9 mouse cellular contexts compared by ENCODE assay signal in genomic region chr1:132968659-132969058, GRCm38 (mm10).
DNase-seq lines count a peak whose midpoint lies in the region; ATAC-seq lines count a peak whose summit lies in the region.
"Had no signal": no experiment of that assay in that cellular context is flagged by ENCODE, and none has a peak within 500 bp of the region (broad histone marks: within the 10 kb centered on the region; RNA-seq: fewer than 3 reads in every experiment).

No protein-coding gene starts in this region.

- H3K4me1 ChIP-seq in hindbrain, embryonic 11.5 days (replicated peaks; ENCODE audit: control insufficient read depth, insufficient read depth, low read length) = no peaks in the 10 kb centered on the region
- H3K4me1 ChIP-seq in hindbrain, embryonic 16.5 days (ENCODE audit: control insufficient read depth, insufficient read depth, low read depth, low read length) = no peaks in the 10 kb centered on the region
- H3K4me1 ChIP-seq: limb, embryonic 13.5 days had no signal

- H3K27ac ChIP-seq in hindbrain, embryonic 11.5 days (ENCODE audit: low read depth, low read length) = no peak overlapping the region
- no peak overlapping the region for H3K27ac ChIP-seq in hindbrain, embryonic 16.5 days (ENCODE audit: low read depth, low read length)
- H3K27ac ChIP-seq: limb, embryonic 13.5 days had no signal

- no peaks in the 10 kb centered on the region for H3K36me3 ChIP-seq in hindbrain, embryonic 11.5 days (ENCODE audit: control insufficient read depth, insufficient read depth, low read length)
- no peaks in the 10 kb centered on the region for H3K36me3 ChIP-seq in hindbrain, embryonic 16.5 days (ENCODE audit: control insufficient read depth, insufficient read depth, low read length)
- H3K36me3 ChIP-seq: limb, embryonic 13.5 days had no signal

- no peak overlapping the region for H3K4me3 ChIP-seq in hindbrain, embryonic 11.5 days (ENCODE audit: low read depth, low read length)
- H3K4me3 ChIP-seq in hindbrain, embryonic 16.5 days (ENCODE audit: low read length) = no peak overlapping the region
- H3K4me3 ChIP-seq: limb, embryonic 13.5 days had no signal

- H3K4me2 ChIP-seq in hindbrain, embryonic 11.5 days (replicated peaks; ENCODE audit: low read depth, low read length) = no peak overlapping the region
- H3K4me2 ChIP-seq in hindbrain, embryonic 16.5 days (ENCODE audit: low read length) = no peak overlapping the region
- H3K4me2 ChIP-seq: limb, embryonic 13.5 days had no signal

- no peaks in the 10 kb centered on the region for H3K27me3 ChIP-seq in hindbrain, embryonic 11.5 days (ENCODE audit: control insufficient read depth, insufficient read depth, low read length)
- H3K27me3 ChIP-seq in hindbrain, embryonic 16.5 days (replicated peaks; ENCODE audit: control insufficient read depth, insufficient read depth, low read length) = no peaks in the 10 kb centered on the region

- DNase-seq in hindbrain, embryonic 11.5 days (ENCODE audit: low spot score) = peak; percentile 76
- peak; percentile 37 to 56 for DNase-seq in CD8-positive naive resting alpha-beta T cell, adult 2 months (ENCODE audit: low read depth in 2 of 2, low spot score in 2 of 2)
- DNase-seq in adrenal gland, adult 18-20 months (ENCODE audit: low spot score in 2 of 2) = peak; percentile 64 to 67
- DNase-seq in embryo, embryonic 10 days (ENCODE audit: low spot score) = peak; percentile 64
- peak; percentile 78 to 79 for DNase-seq in kidney, postnatal 4 days
- DNase-seq in thymus, postnatal 10 days (ENCODE audit: low spot score in 2 of 2) = peak; percentile 13 to 59

- no peaks in the 10 kb centered on the region for H3K9me3 ChIP-seq in hindbrain, embryonic 11.5 days (ENCODE audit: control insufficient read depth, low read length)
- H3K9me3 ChIP-seq in hindbrain, embryonic 16.5 days (ENCODE audit: control insufficient read depth, low read length) = no peaks in the 10 kb centered on the region
- H3K9me3 ChIP-seq: limb, embryonic 13.5 days had no signal

- 35% methylated on average over 6 of the region's 6 CpGs for WGBS in hindbrain, embryonic 11.5 days
- 33% methylated on average over 6 of the region's 6 CpGs for WGBS in hindbrain, embryonic 16.5 days

- H3K9ac ChIP-seq in hindbrain, embryonic 11.5 days (ENCODE audit: low read depth, low read length) = no peak overlapping the region
- no peak overlapping the region for H3K9ac ChIP-seq in hindbrain, embryonic 16.5 days (ENCODE audit: low read depth, low read length)
- H3K9ac ChIP-seq: limb, embryonic 13.5 days had no signal

- no peak for ATAC-seq in hindbrain, embryonic 11.5 days (ENCODE audit: low FRiP score)
- no peak for ATAC-seq in hindbrain, embryonic 16.5 days
- peak; percentile 60; the same call in 1 of the 2 replicates for ATAC-seq in monocyte, adult 5-6 weeks (replicated peaks; ENCODE audit: insufficient number of reproducible peaks, low FRiP score, low TSS enrichment, poor library complexity, severe bottlenecking)
